Mouse (Mus musculus): ENCODE data around the gene Jph4.

DNA sequence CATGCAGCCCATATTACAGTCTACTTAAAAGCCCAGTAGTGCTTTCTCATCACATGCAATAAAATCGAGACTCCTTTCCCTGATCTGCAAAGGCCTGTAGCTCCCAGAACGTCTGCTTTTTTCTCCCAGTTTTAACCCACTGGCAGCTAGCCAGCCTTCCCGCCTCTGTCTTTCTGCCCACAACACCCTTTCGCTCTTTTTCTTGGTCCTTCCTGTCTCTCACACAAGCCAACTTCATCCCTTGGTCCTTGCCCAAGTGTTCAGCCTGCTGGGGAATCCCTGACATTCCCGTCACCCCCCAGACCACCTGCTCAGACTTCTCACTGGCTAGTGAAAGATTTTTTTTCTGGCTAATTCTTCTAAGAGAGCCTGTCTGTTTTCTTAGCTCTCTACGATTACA lies 40.5 kb downstream of the Jph4 start:
- TF ChIP-seq CTCF (IDR thresholded peaks at IDR 0.05; ENCODE audit: insufficient read depth, low read length): no peak
- no peak for TF ChIP-seq POLR2A (IDR thresholded peaks at IDR 0.05; ENCODE audit: borderline replicate concordance, extremely low read depth, low read depth, low read length)
